Mouse (Mus musculus) spleen, postnatal 36 days (tissue): ENCODE measurements around the gene BC049352.

Source experiments
- DNase-seq, 2 experiments: peaks; one replicate each; pipeline ENCODE4 v3.0.0; 2022; ENCODE audit warnings: low spot score in 2 of 2, mixed read lengths in 1 of 2

Gene BC049352

DNA sequence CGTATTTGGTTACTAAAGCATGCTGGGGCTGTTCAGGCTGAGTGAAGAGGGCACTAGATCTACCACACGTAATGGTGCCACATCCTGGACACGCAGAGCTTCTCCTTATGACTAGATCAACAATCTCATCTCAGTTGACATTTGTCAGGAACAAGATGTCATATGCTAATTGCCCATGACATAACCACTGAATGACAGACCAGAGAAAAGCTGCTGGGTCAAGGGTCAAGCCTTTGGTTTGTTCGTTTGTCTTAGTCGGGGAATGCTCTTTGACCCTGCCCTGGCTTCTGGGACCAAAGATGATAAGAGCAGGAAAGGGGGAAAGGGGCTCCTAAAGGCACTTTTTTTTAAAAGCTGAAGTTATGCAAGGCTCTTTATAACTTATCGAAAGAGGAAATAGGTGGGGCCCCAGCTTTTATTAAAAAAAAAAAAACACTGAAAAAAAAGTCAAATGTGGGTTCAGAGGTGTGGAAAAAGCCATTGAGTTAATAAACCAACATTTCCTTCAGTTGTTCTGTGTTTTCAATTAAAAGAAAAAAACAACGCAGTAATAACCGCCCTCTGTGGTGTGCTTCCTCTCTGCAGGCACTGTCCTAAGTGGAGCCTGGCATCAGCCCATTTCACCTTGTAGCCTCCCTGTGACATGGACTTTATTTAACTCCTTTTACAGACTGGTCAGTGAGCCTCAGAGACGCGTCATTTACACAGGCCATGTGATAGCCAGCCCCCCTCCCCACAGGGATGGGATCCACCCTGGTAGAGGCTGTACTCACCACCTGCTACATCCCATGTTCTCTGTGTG, 112.6 kb downstream of the BC049352 start:
- peak; percentile 77 to 78 for DNase-seq

DNA sequence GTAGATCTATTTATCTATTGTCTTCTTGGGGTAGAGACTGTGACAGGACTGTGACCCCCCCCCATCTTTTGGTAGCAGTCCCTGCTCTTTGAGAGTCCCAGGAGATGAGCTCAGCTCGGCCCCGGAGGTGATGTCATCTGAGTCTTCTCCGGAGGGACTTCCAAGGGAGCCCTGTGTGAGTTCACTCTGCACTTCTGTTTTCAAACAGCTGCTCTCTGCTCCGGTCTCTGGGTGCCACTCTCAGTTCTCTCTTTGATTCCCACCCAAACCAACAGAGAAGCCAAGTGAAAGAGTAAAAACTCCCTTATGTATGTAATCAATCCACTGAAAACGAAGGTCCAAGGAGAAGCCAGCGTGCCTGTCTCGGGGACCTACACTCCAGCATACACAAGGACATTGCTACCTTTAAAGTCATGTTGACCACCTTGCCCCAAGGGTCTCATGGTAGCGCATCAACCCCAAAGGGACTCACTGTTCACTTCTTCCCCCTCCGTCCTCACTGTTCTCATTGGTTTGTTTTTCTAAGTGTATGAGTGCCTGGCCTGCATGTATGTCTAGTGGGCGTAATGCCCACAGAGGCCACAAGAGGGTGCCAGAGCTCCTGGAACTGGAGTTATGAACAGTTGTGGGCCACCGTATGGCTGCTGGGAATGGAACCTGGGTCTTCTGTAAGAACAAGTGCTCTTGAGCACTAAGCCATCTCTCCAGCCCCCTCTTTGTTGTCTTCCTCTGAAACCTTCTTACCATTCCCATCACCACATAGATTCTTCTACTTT, 117.6 kb downstream of the BC049352 start:
- peak; percentile 86 to 87 for DNase-seq
